Mouse (Mus musculus): ENCODE results near the gene Nr1h4.
"Not testable (repeated sequence)": the region's sequence is repeated elsewhere in the genome, so short reads cannot be mapped to it uniquely, and the experiment has no call there.

Gene Nr1h4

DNA sequence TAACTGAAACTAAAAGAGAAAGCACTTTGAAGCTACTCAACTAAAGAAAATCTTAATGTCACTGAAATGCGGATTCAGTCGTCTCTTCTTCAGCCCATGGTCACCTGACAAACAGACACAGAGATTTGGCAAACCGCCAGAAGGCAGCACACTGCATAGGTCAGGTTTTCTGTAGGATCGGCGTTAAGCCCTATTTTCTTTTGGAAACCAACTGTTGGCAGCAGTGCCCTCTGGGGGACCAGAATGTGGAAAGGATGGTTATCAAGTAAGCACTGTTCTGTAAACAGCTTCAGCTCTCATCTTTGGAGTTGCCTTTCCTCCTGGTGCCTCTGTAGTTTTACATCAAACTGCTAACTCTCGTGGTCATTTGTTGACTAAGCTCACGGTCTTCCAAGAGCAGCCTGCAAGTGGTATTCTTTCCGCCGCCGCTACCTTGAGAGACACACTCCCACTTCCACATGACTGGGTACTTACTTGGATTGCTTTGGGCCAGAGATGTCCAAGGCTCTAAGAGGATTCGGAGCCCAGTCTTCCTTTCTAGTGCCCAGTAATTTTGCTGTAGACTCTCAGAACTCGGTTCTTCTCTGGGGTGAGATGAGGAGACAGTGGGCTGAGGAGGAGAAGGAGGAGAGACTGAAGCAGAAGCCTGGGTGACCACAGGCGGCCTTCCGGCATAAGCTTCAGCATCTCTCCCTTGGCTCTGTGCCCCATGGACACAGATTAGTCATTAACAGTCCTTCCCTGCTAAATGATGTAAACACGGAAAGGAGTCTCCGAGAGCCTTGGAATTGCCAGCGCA lies at the start of gene Nr1h4:
Gene Nr1h4, minus strand, starts transcription at position 657 of the 799 bp plus-strand sequence.
- DNase-seq (ENCODE audit: low read depth, low spot score) = peak; percentile 59

DNA sequence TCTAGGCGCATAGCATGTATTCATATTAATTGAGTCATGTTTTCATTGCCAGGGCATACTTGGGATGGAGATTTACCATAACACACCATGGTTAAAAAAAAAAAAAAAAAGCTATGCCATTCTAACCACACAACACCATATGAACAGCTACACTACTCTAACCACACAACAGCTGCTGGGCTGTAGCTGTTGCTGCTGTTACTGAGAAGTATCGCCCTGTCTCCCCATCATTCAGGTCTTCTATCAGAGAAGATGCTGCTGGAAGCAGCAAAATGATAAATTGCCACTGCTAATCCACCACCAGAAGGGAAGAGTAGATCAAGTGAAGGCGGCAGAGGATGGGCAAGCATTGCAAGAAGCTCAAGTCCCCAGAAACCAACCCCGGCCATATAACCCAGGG lies 45.4 kb upstream of the Nr1h4 start:
- no peak for DNase-seq (ENCODE audit: low read depth, low spot score)

DNA sequence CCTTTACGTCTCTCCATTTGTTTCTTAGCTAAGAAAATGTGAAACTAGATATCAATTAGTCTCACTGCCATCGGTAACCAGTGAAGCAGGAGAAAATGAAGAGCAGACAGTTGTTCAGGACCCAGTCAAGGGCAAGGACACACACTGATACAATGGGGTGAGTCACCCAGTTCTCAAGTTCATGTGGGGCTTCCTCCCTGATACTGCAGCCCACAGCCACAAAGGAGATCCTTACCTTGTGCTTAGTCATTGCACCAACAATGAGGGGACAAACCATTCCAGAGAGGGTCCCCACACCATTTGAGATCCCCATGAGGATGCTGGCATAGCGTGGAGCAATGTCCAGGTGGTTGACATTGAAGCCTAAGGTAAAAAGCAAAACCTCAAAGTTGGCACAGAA lies 44.3 kb upstream of the Nr1h4 start:
- DNase-seq (ENCODE audit: low read depth, low spot score) = no peak

DNA sequence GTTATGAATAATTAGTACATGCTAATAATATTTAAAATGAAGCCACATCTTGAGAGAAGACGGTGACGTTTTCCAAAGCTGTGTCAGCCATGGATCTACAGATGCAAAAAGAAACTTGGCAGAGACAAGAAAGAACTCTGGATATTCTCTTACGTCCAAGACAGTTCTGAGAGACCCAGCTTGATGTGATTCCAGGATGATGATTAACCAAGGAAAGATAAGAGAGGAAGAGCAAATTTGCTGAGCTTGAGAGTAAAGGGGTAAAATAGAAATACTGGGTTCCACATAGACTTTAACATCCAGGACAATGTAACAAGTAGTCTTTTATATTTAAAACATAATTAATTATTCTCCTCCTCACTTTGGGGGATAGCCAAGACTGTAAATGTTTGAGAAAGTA lies 40.0 kb upstream of the Nr1h4 start:
- no peak for DNase-seq (ENCODE audit: low read depth, low spot score)

GRCm38 (mm10) chr10:89572946-89573345 lies 39.6 kb upstream of the Nr1h4 start:
- DNase-seq (ENCODE audit: low read depth, low spot score) = no peak

- DNase-seq (ENCODE audit: low read depth, low spot score) = no peak
Observed at GRCm38 (mm10) chr10:89567391-89567790, 34.0 kb upstream of the Nr1h4 start.

DNA sequence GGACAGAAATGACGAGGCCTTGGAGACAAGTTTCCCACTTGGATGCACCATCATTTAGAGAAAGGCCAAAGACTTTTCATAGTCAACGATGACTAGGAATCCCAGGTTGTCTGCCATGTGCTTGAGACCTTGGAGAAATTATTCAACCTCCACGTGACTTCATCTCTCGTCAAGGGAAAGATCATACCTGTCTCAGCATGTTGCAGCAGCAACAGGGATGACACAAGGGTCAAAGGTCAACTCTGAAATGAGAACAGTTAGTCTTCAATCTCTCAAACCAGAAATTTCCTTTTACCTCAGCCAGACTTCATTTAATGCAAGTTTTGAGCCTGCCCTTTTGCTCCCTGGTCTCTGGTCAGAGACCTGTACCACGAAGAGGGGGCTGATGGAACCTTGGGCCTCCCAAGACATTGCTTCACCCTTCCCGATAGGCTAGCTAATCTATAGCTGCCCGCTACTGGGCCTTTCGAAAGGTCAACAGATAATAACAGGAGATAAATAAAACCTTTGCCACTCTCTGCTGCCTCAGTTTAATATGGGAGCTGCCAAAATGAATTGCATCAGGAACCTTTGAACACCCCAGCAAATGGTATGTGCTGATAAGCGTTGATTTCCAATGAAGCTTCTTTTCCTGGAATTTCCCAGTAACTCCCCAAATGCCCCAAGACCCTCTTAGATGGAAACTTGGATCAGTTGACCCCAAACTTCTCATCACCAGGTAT lies 32.1 kb upstream of the Nr1h4 start:
- no peak for DNase-seq (ENCODE audit: low read depth, low spot score)

DNA sequence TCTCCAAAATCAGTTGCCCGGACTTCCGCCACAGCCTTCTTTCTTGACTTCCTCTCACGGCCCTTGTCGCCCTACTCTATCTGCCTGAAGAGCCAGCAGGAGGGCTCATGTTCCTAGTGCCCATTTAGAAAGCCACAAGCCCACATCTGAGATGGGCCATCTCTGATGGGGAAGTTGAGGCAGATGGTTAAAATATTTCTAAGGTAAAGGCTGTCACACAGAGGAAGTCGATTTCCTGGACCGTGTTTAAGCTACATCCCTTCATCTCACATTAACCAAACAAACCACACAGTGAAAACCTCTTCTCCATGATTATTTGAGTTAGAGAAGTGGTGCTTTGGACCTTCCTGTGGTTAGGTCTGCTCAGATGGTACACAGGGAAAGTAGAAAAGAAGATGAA lies 28.7 kb upstream of the Nr1h4 start:
- no peak for DNase-seq (ENCODE audit: low read depth, low spot score)

DNA sequence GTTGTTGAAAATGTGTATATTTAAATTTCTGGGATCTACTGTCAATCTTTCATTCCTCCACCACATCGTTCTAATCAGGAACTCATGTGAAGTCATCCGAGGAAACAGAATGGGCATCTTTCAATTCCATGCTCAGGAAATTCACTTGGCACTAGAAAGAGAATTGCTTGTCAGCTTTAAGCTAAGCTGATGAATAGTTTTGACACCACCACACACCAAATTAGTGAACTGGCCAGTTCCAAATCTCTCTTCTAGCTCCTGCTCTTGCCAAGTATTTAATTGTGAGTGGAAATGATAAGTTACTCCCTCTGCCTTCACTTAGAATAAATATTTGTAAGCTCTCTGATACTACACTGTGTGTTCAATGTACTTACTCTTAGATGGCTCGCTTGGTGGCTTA lies 26.0 kb upstream of the Nr1h4 start:
- no peak for DNase-seq (ENCODE audit: low read depth, low spot score)

DNA sequence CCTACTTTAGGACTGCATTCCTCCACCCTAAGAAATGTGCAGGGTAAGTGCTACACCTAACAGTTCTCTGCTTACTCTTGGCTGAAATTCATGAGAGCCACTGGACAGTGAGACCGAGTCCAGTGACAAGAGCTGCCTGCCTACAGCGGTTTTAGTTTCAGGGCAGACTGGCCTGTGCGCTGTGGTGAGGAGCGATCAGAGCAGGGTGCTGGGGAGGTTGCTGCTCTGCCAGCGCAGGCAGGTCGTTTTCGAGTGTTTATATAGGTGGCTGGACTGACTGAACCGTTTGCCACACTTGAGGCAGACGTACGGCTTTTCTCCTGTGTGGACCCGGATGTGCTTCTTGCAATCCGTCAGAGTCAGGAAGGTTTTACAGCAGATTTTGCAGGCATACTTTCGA lies 21.5 kb upstream of the Nr1h4 start:
- not testable (repeated sequence) for DNase-seq (ENCODE audit: low read depth, low spot score)

DNA sequence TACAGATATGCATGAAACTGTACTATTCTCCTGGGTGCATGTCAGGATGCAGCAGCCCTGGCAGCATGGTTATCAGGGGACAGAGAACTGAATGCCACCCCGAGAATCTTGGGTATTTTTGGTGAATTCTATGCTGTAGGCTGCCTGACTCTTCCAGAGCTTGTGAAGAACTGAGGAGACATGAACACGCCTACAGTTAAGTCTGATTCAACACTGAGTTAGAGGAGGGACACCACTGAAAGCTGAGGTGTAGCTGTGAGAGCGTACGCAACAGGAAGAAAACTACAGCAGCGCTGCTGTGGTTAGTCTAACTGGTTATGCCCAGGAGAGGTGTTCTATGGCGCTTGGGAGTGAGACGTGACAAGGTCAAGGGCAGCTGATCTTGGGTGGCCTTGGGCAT lies 20.5 kb upstream of the Nr1h4 start:
- not testable (repeated sequence) for DNase-seq (ENCODE audit: low read depth, low spot score)

DNA sequence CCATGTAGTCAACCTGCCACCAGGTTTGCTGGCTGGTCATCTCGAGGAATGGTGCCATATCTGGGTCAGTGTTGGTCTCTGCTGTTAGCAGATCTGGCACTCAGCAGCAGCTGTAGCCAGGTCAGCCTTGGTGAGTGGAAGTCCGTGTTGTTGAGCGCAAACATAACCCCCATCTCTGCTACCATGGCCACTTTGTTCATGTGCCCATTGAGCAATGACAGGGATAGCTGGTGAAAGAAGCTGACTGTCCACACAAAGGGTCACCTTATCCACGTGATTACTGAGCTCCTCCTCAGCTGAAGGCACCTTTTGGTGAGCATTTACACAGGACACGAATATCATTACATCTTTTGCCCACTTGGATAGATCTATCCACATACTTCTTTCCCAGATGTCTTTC lies 19.6 kb upstream of the Nr1h4 start:
- DNase-seq (ENCODE audit: low read depth, low spot score) = no peak

DNA sequence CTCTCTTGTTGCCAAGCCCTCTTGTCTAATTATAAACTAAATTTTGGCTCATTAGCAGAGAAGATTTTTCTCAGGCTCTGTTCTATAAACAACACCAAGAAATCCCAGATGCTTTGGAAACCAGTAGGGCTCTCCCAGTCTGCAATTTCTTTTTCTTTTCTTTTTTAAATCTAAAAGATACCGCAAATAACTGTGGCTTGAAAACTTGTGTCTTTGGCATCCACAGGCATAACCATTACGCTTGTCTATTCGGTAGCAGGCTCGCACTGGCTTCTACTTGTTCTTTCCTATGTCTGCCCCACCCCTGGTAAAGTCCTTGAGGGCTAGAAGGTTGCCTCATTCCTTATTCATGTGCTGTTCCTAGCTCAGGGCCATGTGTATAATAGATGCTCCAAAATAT lies 18.3 kb upstream of the Nr1h4 start:
- DNase-seq (ENCODE audit: low read depth, low spot score) = peak; percentile 52

GRCm38 (mm10) chr10:89548028-89548427 lies 14.6 kb upstream of the Nr1h4 start:
- no peak for DNase-seq (ENCODE audit: low read depth, low spot score)

GRCm38 (mm10) chr10:89546989-89547388 lies 13.6 kb upstream of the Nr1h4 start:
- DNase-seq (ENCODE audit: low read depth, low spot score) = no peak

GRCm38 (mm10) chr10:89543867-89544266 lies 10.5 kb upstream of the Nr1h4 start:
- no peak for DNase-seq (ENCODE audit: low read depth, low spot score)

- DNase-seq (ENCODE audit: low read depth, low spot score) = no peak
Observed at GRCm38 (mm10) chr10:89542321-89542720, 8.9 kb upstream of the Nr1h4 start.

DNA sequence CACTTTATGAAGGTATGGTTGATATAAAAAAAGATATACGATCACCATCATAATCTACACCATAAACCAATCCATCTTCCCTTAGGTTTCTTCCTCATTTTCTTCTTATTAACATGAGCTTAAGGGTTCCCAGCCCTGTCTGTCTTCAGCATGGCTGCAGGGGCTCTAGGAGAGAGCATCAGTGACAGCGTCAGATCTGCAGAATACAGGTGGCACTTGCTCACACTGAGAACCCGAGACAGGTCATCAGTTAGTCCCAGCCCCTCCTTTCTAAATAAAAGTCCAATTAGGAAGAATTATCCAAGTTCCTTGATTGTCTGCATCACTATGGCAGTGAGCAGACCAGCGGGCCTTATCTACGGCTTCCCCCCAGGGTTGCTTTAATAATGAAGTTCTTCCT lies 934 bp downstream of the Nr1h4 start:
- no peak for DNase-seq (ENCODE audit: low read depth, low spot score)

- peak; percentile 35 for DNase-seq (ENCODE audit: low read depth, low spot score)
Observed at GRCm38 (mm10) chr10:89531976-89532375, 1.4 kb downstream of the Nr1h4 start.

GRCm38 (mm10) chr10:89531194-89531634 lies 2.2 kb downstream of the Nr1h4 start:
- DNase-seq (ENCODE audit: low read depth, low spot score) = peak; percentile 96

- DNase-seq (ENCODE audit: low read depth, low spot score) = peak; percentile 100
Observed at GRCm38 (mm10) chr10:89527054-89527453, 6.3 kb downstream of the Nr1h4 start.

DNA sequence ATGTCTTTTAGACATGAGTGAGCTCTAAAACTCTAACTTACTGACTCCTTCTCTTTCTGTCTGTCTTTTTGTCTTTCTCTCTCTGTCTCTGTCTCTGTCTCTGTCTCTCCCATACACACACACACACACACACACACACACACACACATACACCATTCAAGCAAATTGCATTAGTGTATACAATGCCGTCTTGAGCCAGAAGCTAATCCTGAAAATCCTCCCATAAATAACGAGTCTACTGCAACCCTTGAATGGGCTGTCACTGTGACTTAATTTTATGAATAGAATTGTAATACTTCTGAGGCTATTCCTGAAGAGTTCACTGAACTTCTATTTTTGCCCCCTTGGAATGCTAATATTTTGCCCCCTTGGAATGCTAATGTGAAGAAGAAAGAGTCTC lies 7.6 kb downstream of the Nr1h4 start:
- no peak for DNase-seq (ENCODE audit: low read depth, low spot score)

DNA sequence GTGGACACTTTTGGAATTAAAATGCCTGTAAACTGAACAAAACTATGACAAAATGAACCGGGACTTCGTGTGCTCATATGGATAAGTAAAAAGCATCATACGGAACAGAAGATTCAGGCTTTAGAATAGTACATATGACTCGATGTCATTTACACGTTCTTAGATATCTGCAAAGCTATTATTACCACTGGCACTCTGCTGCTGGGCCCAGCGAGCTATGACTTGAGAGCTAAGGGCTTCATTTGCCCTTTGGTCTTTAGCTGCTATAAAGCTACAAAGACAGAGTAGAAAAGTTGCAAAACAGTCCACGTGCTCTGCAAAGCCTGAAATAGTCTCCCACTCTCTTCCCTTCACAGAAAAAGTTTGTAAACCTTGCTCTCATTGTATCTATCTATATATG lies 10.9 kb downstream of the Nr1h4 start:
- no peak for DNase-seq (ENCODE audit: low read depth, low spot score)

All from 3T3-L1 (cell line).